Mouse (Mus musculus) E14TG2a.4 (cell line): ENCODE results near the gene Rfx1.

Source experiments
- CTCF ChIP-seq: conservative IDR thresholded peaks from 2 replicates; pipeline ENCODE4 v1.5.1; 2014; ENCODE audit warnings: low read length
- NANOG ChIP-seq: IDR thresholded peaks from 2 replicates; pipeline ENCODE4 v1.6.1; 2014; ENCODE audit warnings: borderline replicate concordance, low read length, mixed read lengths
- POU5F1 ChIP-seq: IDR thresholded peaks from 2 replicates; pipeline ENCODE4 v1.6.1; 2014; ENCODE audit warnings: low read length, borderline replicate concordance

DNA sequence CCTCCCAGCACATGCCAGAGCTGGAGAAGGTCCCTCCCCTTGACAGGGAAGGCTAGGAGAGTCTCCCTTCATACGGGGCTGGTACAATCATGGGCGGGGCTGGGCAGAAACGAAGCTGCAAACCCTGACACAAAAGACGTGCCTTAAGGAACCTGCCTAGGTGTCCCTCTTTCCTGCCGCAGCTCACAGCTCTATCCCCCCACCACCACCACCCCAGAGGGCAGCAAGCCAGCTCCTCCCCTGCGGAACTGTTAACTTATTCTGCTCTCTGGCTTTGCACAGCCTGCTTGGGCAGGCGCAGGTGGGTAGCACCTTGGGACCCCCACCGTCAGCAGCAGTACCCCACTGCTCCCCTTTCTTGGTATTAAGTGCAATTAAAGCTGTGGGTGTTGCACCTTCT lies 29.4 kb downstream of the Rfx1 start:
- TF ChIP-seq CTCF (no peak), NANOG (no peak), POU5F1 (no peak)
